Mouse (Mus musculus): Measurements from ENCODE around the gene Vmn2r38. TPM values are rescaled to one million over a fixed set of nuclear protein-coding genes. Genes with fewer than 3 reads are reported as not detected.
"Not testable (repeated sequence)": the region's sequence is repeated elsewhere in the genome, so short reads cannot be mapped to it uniquely, and the experiment has no call there.

Vmn2r38 gene
- not detected in 2 replicates for polyA plus RNA-seq (2014; fragmentation: Nextera tagmentation; extraction: Ambion mirVana)

GRCm38 (mm10) chr7:9097781-9098180 is at the start of gene Vmn2r38:
Gene Vmn2r38 (minus strand): TSS chr7:9097881.
- H3K36me3 ChIP-seq (ENCODE audit: control insufficient read depth, insufficient read depth, low read length); H3K9me3 ChIP-seq (replicated peaks; ENCODE audit: control insufficient read depth, low read length); H3K27me3 ChIP-seq (ENCODE audit: control insufficient read depth, insufficient read depth, low read length); ATAC-seq (replicated peaks; ENCODE audit: insufficient number of reproducible peaks, low FRiP score, low TSS enrichment); H3K9ac ChIP-seq (ENCODE audit: low read depth, low read length); H3K27ac ChIP-seq (ENCODE audit: low read depth, low read length); H3K4me3 ChIP-seq (ENCODE audit: low read depth, low read length); H3K4me2 ChIP-seq; H3K4me1 ChIP-seq (ENCODE audit: control insufficient read depth, insufficient read depth, low read length): not testable (repeated sequence)

- not testable (repeated sequence) for H3K9me3 ChIP-seq (replicated peaks; ENCODE audit: control insufficient read depth, low read length); H3K4me1 ChIP-seq (ENCODE audit: control insufficient read depth, insufficient read depth, low read length); H3K27ac ChIP-seq (ENCODE audit: low read depth, low read length); H3K4me2 ChIP-seq; H3K4me3 ChIP-seq (ENCODE audit: low read depth, low read length); ATAC-seq (replicated peaks; ENCODE audit: insufficient number of reproducible peaks, low FRiP score, low TSS enrichment); H3K27me3 ChIP-seq (ENCODE audit: control insufficient read depth, insufficient read depth, low read length); H3K36me3 ChIP-seq (ENCODE audit: control insufficient read depth, insufficient read depth, low read length); H3K9ac ChIP-seq (ENCODE audit: low read depth, low read length)
- WGBS (ENCODE audit: insufficient replicate concordance) = 82% methylated on average over 4 of the region's 4 CpGs
Observed at GRCm38 (mm10) chr7:9065353-9065752, 32.3 kb downstream of the Vmn2r38 start.

GRCm38 (mm10) chr7:9030698-9031097 is 67.0 kb downstream of the Vmn2r38 start, which contains the start of gene Vmn2r39:
Gene Vmn2r39 (minus strand): TSS chr7:9030798.
- not testable (repeated sequence) for ATAC-seq (replicated peaks; ENCODE audit: insufficient number of reproducible peaks, low FRiP score, low TSS enrichment); H3K4me3 ChIP-seq (ENCODE audit: low read depth, low read length); H3K27me3 ChIP-seq (ENCODE audit: control insufficient read depth, insufficient read depth, low read length); H3K4me1 ChIP-seq (ENCODE audit: control insufficient read depth, insufficient read depth, low read length); H3K9ac ChIP-seq (ENCODE audit: low read depth, low read length); H3K36me3 ChIP-seq (ENCODE audit: control insufficient read depth, insufficient read depth, low read length); H3K4me2 ChIP-seq; H3K27ac ChIP-seq (ENCODE audit: low read depth, low read length); H3K9me3 ChIP-seq (replicated peaks; ENCODE audit: control insufficient read depth, low read length)

Other genes with a start within 250 kb of the Vmn2r38 start
- not detected in 2 replicates for gene Vmn2r40, start 166.4 kb downstream of the Vmn2r38 start, polyA plus RNA-seq (2014; fragmentation: Nextera tagmentation; extraction: Ambion mirVana)
- gene Vmn2r39, start 67.1 kb downstream of the Vmn2r38 start, polyA plus RNA-seq (2014; fragmentation: Nextera tagmentation; extraction: Ambion mirVana) = not detected in 2 replicates
- gene Vmn2r37, start 125.8 kb upstream of the Vmn2r38 start, polyA plus RNA-seq (2014; fragmentation: Nextera tagmentation; extraction: Ambion mirVana) = not detected in 2 replicates